Mouse (Mus musculus) cortical plate, adult 2 months (tissue): ENCODE measurements around the gene Dyx1c1.

Experiments used
- CTCF ChIP-seq: fragments of 200-500 bp; IDR thresholded peaks from 2 replicates; pipeline ENCODE4 v1.5.1; 2011; ENCODE audit warnings: mild to moderate bottlenecking, control low read depth, low read length; ENCODE audit not compliant: insufficient read depth; ENCODE audit errors: extremely low read depth
- POLR2A ChIP-seq: fragments of 200-500 bp; IDR thresholded peaks from 2 replicates; pipeline ENCODE4 v1.6.1; 2011; ENCODE audit warnings: mild to moderate bottlenecking, low read length, control low read depth; ENCODE audit not compliant: insufficient read depth; ENCODE audit errors: extremely low read depth

DNA sequence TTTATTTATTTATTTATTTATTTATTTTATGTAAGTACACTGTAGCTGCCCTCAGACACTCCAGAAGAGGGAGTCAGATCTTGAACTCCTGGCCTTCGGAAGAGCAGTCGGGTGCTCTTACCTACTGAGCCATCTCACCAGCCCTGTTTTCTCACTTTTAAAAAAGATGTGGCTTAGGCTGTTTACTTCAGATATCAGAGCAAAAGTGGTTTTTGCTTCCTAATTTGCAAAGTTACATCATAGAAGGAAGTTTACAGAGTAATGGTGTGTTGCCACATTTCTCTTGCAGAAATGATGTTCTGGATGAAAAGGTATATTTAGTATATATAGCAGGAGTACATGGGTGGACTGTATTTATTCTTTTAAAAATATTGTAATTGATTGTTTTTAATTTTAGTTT, 32.8 kb downstream of the Dyx1c1 start:
- TF ChIP-seq POLR2A, result no peak
- TF ChIP-seq CTCF, result no peak
